Mouse (Mus musculus) G1E-ER4 (cell line): ENCODE measurements around the gene Uba52. TPM values are rescaled to one million over a fixed set of nuclear protein-coding genes. Genes with fewer than 3 reads are reported as not detected.

Source experiments
- GATA1 ChIP-seq: IDR thresholded peaks from one replicate; pipeline ENCODE4 v1.8.0; 2012; ENCODE audit warnings: low read length, inconsistent platforms
- polyA plus RNA-seq: library from polyadenylated mRNA; stranded (reverse); fragments of >175 nt; gene quantifications from 2 replicates; pipeline ENCODE4 v1.2.3, GENCODE M21; 2012

The Uba52 gene
- polyA plus RNA-seq, 1 experiment, result 421 TPM

GRCm38 (mm10) chr8:70538633-70539076 is 28.1 kb upstream of the Uba52 start:
- no peak for TF ChIP-seq GATA1

DNA sequence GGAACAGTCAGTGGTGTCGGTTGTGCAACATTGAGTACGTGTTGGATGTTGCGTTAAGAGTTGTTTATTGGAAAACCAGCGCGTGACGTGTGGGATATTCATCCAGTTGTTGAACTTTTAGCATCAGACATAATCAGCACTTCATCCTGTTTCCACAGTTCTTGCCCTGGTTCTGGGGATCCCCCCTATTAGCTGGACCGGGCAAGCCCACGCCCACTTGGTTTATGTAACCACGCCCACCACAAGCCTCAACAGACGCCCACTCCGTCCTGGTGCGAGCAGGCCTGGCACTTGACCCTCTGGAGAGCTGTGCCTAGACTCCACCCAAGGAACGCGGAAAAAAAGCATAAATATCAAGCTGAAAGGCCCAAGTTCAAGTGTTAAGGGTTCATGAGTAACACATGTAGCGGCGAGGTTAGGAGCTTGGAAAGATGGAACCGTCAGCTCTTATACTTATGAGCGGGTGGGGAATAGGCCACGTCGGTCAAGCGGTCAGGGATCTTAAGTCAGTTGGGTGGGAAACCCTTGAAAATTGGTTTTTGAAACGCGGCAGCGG is 27.5 kb upstream of the Uba52 start:
- no peak for TF ChIP-seq GATA1

- TF ChIP-seq GATA1, result no peak
Measured at GRCm38 (mm10) chr8:70535701-70536100, 25.1 kb upstream of the Uba52 start.

DNA sequence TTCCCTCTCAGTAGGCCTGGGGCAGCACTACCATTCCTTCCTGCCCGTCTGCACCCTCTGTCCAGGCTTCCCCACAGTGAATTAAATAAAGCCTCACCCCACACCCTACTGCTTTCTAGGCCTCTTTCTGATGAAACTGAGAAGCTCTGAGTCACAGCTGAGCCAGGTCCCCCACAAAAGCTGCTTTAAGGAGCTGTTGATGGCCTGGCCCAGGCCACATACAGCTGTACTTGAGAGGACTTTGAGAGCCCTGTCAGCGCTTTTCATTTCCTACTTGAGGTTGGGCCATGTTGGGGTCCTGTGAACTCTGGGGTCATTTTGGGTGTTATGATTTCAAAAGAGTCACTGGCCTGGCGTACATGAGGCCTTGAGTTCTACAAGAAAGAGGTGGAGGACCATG is 24.6 kb upstream of the Uba52 start:
- no peak for TF ChIP-seq GATA1

GRCm38 (mm10) chr8:70534281-70534680 is 23.7 kb upstream of the Uba52 start:
- TF ChIP-seq GATA1, result no peak

- no peak for TF ChIP-seq GATA1
Measured at GRCm38 (mm10) chr8:70530314-70530713, 19.7 kb upstream of the Uba52 start.

DNA sequence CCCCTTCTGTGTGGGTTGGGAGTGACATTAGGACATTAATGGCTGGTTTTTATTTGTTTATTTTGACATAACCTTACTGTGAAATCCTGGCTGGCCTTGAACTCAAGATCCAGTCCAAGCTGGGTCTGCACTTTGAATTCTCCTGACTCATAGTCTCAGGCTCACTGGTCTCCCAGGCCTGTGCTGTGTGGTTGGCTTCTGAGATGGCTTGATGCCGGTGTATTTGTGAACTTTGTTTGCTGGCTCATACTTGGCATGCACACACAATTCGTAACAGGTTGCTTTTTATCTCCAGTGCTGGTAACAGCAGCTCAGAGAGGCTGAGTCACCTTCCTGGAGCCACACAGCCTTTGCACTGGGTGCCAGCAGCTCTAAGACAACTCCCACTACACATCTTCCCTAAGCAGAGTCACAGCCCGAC is 19.1 kb upstream of the Uba52 start:
- no peak for TF ChIP-seq GATA1

- no peak for TF ChIP-seq GATA1
Measured at GRCm38 (mm10) chr8:70529299-70529698, 18.7 kb upstream of the Uba52 start.

GRCm38 (mm10) chr8:70528182-70528797 is 17.7 kb upstream of the Uba52 start:
- TF ChIP-seq GATA1, result no peak

GRCm38 (mm10) chr8:70527512-70528181 is 17.0 kb upstream of the Uba52 start, which contains the start of the genes Fkbp8 and Kxd1:
Fkbp8 (plus strand) TSS chr8:70527724.
Kxd1 (minus strand) TSS chr8:70527956.
- TF ChIP-seq GATA1, result no peak

DNA sequence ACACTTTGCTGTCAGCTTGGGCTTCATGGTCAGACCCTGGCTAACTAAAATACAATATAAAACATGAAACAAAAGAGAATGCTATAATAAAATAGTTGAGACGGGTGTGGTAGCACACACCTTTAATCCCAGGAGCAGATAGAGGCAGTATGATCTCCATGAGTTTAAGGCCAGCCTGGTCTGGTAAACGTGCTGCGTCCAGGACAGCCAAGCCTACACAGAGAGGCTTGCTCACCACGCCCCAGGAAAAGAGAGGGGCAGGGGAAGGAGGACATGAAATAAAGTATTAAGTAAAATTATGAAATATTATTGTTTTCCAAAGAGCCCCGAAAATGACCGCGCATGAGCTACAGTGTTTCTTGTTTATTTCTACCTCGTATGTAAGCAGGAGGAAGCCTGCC is 16.5 kb upstream of the Uba52 start:
- TF ChIP-seq GATA1, result no peak

DNA sequence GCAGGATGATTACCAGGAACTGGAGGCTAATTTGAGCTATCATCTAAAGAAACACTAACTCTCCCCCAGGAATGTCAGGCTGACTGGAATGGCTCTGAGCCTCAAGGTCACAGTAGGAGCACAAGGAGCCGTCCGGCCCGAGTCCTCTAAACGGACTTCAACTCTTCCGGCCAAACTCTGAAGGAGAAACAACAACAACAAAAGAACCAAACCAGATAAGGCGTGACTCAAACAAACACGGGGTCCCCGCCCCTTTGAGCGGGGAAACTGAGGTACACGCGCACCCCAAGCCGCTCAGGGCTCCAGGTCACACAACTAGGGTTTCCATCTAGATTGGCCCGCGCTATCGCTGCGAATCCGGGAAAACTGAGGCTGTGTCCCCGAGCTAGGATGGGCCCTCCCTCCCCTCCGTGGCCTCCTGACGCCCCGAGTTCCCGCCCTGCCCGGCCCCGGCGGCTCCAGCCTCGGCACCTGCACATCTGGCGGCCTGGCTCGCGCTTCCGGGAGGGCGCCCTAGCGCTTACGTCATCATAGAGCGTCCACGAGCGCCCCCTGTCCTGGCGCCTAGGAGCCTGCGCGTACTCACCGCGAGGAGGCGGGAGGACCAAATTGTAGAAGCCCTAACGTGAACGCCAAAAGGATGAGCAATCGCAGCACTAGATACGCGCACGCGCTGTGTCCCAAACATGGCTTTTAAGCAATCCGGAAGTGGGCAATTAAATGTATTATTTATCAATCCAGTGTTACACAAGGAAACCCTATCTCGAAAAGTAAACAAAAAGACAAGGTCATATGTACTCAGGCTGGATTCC is 12.2 kb upstream of the Uba52 start:
- TF ChIP-seq GATA1, result no peak

- TF ChIP-seq GATA1, result no peak
Measured at GRCm38 (mm10) chr8:70519606-70520005, 9.0 kb upstream of the Uba52 start.

GRCm38 (mm10) chr8:70519043-70519442 is 8.4 kb upstream of the Uba52 start:
- TF ChIP-seq GATA1, result no peak

DNA sequence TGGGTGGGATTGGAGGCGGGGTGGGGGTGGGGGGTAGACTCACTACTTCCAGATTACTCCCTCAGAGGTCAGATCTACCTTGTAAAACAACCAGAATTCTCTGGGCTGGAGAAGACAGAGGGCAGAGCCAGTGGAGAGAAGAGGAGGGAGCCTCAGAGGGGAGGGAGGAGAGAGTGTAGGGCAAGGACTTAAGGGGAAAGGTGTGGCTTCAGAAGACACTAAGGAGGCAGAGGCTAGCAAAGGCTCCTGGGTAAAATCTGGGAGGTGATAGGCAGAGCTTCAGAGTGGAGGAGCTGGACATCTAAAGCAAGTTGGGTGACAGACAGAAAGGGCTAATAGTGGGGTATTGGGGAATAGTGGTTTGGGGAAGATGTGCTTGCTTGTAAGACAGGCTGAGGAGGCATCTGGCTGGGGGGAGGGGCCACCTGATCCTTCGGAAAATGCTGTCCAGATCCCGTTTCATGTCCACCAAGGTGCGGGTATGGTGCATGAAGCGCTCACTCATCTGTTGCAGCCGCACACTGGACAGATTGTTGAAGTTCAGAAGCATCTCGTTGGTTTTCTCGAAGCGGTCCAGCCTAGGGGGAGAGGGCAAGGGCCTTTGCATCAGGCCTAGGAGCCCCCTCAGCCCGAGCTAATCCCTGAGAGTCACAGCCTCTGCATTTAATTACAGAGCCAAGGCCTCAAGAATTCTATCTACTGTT is 7.5 kb upstream of the Uba52 start:
- TF ChIP-seq GATA1, result no peak

GRCm38 (mm10) chr8:70513441-70513840 is 2.8 kb upstream of the Uba52 start:
- no peak for TF ChIP-seq GATA1
